Mouse (Mus musculus) embryo, embryonic 10.5 days (tissue): Measurements from ENCODE around the gene Prr9.
A peak's percentile ranks its signal among the peaks of the same experiment; 100 is the strongest.

Source experiments
- DNase-seq: peaks from one replicate; pipeline ENCODE4 v3.0.0-alpha.2; 2015; ENCODE audit warnings: low spot score

The Prr9 gene

GRCm38 (mm10) chr3:92123847-92124246 lies at the start of gene Prr9:
TSS of gene Prr9 (minus strand) at chr3:92123947.
- no peak for DNase-seq

GRCm38 (mm10) chr3:92169847-92170246 lies 46.1 kb upstream of the Prr9 start:
- DNase-seq = no peak

- DNase-seq = peak; percentile 85
Measured at GRCm38 (mm10) chr3:92153322-92153721, 29.6 kb upstream of the Prr9 start.

GRCm38 (mm10) chr3:92150631-92151277 lies 27.0 kb upstream of the Prr9 start:
- peak; percentile 89 for DNase-seq

GRCm38 (mm10) chr3:92147913-92148312 lies 24.2 kb upstream of the Prr9 start:
- DNase-seq = no peak

GRCm38 (mm10) chr3:92147420-92147819 lies 23.7 kb upstream of the Prr9 start:
- DNase-seq = peak; percentile 21

- DNase-seq = no peak
Measured at GRCm38 (mm10) chr3:92142644-92143043, 18.9 kb upstream of the Prr9 start, which contains the start of gene Lelp1. TSS of gene Lelp1 (minus strand) at chr3:92142744.

- no peak for DNase-seq
Measured at GRCm38 (mm10) chr3:92120902-92121301, 2.8 kb downstream of the Prr9 start.

- DNase-seq = peak; percentile 63
Measured at GRCm38 (mm10) chr3:92117930-92118329, 5.8 kb downstream of the Prr9 start.

GRCm38 (mm10) chr3:92111526-92111925 lies 12.2 kb downstream of the Prr9 start:
- no peak for DNase-seq

- peak; percentile 4 for DNase-seq
Measured at GRCm38 (mm10) chr3:92110790-92111189, 13.0 kb downstream of the Prr9 start.

GRCm38 (mm10) chr3:92106582-92106981 lies 17.2 kb downstream of the Prr9 start:
- DNase-seq = peak; percentile 63

- no peak for DNase-seq
Measured at GRCm38 (mm10) chr3:92083042-92083441, 40.7 kb downstream of the Prr9 start, which contains the start of gene Lor. TSS of gene Lor (minus strand) at chr3:92083142.

GRCm38 (mm10) chr3:92081285-92081931 lies 42.3 kb downstream of the Prr9 start:
- DNase-seq = peak; percentile 63

GRCm38 (mm10) chr3:92080462-92081284 lies 43.1 kb downstream of the Prr9 start:
- peak; percentile 75 for DNase-seq
